Mouse (Mus musculus): ENCODE data around the gene H2-D1. TPM values are rescaled to one million over a fixed set of nuclear protein-coding genes. Genes with fewer than 3 reads are reported as not detected.
"Not testable (repeated sequence)": the region's sequence is repeated elsewhere in the genome, so short reads cannot be mapped to it uniquely, and the experiment has no call there.

Gene H2-D1
- polyA plus RNA-seq, 1 experiment from 2014 or later = 87.2 TPM

- no peaks in the 10 kb centered on the region for H3K9me3 ChIP-seq (ENCODE audit: low read length)
- H3K9ac ChIP-seq (replicated peaks; ENCODE audit: low read length) = no peak overlapping the region
- H3K4me3 ChIP-seq (ENCODE audit: low read length) = no peak overlapping the region
- H3K27me3 ChIP-seq (ENCODE audit: insufficient read depth, low read length) = no peaks in the 10 kb centered on the region
- H3K36me3 ChIP-seq (ENCODE audit: insufficient read depth, low read length) = peaks cover 16% of the 10 kb centered on the region
- ATAC-seq (ENCODE audit: low FRiP score, low TSS enrichment) = no peak
- no peak overlapping the region for H3K27ac ChIP-seq (ENCODE audit: low read length)
- H3K4me1 ChIP-seq (ENCODE audit: insufficient read depth, low read length) = peaks cover 37% of the 10 kb centered on the region
- H3K4me2 ChIP-seq (replicated peaks; ENCODE audit: low read depth, low read length) = no peak overlapping the region
- 90% methylated on average over 10 of the region's 10 CpGs for WGBS
These were observed 31.5 kb upstream of the H2-D1 start for GRCm38 (mm10) chr17:35231022-35231421.

GRCm38 (mm10) chr17:35232043-35232442 is 30.5 kb upstream of the H2-D1 start:
- H3K9me3 ChIP-seq (ENCODE audit: low read length) = no peaks in the 10 kb centered on the region
- no peak overlapping the region for H3K4me3 ChIP-seq (ENCODE audit: low read length)
- no peak overlapping the region for H3K9ac ChIP-seq (replicated peaks; ENCODE audit: low read length)
- H3K4me2 ChIP-seq (replicated peaks; ENCODE audit: low read depth, low read length) = peak overlapping the region; percentile 23; the same call in 1 of the 2 replicates
- peaks cover 16% of the 10 kb centered on the region for H3K36me3 ChIP-seq (ENCODE audit: insufficient read depth, low read length)
- WGBS = 9% methylated on average over 12 of the region's 12 CpGs
- no peak for ATAC-seq (ENCODE audit: low FRiP score, low TSS enrichment)
- peaks cover 40% of the 10 kb centered on the region for H3K4me1 ChIP-seq (ENCODE audit: insufficient read depth, low read length)
- no peaks in the 10 kb centered on the region for H3K27me3 ChIP-seq (ENCODE audit: insufficient read depth, low read length)
- peak overlapping the region; percentile 70; the same call in 1 of the 2 replicates for H3K27ac ChIP-seq (ENCODE audit: low read length)

GRCm38 (mm10) chr17:35232659-35233058 is 29.9 kb upstream of the H2-D1 start:
- Histone ChIP-seq H3K4me1 (ENCODE audit: insufficient read depth, low read length) (peaks cover 40% of the 10 kb centered on the region), H3K4me2 (replicated peaks; ENCODE audit: low read depth, low read length) (peak overlapping the region; percentile 23; the same call in 1 of the 2 replicates), H3K9ac (replicated peaks; ENCODE audit: low read length) (peak overlapping the region; percentile 8; the same call in 1 of the 2 replicates), H3K9me3 (ENCODE audit: low read length) (no peaks in the 10 kb centered on the region), H3K36me3 (ENCODE audit: insufficient read depth, low read length) (peaks cover 16% of the 10 kb centered on the region), H3K4me3 (ENCODE audit: low read length) (no peak overlapping the region), H3K27ac (ENCODE audit: low read length) (peak overlapping the region; percentile 70), H3K27me3 (ENCODE audit: insufficient read depth, low read length) (no peaks in the 10 kb centered on the region)
- WGBS = 57% methylated on average over 5 of the region's 5 CpGs
- ATAC-seq (ENCODE audit: low FRiP score, low TSS enrichment) = no peak

- Histone ChIP-seq H3K9me3 (ENCODE audit: low read length) (no peaks in the 10 kb centered on the region), H3K9ac (replicated peaks; ENCODE audit: low read length) (peak within 1 kb of the TSS; percentile 84), H3K4me1 (ENCODE audit: insufficient read depth, low read length) (peaks cover 40% of the 10 kb centered on the region), H3K27me3 (ENCODE audit: insufficient read depth, low read length) (no peaks in the 10 kb centered on the region), H3K4me2 (replicated peaks; ENCODE audit: low read depth, low read length) (peak within 1 kb of the TSS; percentile 84), H3K27ac (ENCODE audit: low read length) (peak within 1 kb of the TSS; percentile 96), H3K4me3 (ENCODE audit: low read length) (peak within 1 kb of the TSS; percentile 60), H3K36me3 (ENCODE audit: insufficient read depth, low read length) (peaks cover 16% of the 10 kb centered on the region)
- ATAC-seq (ENCODE audit: low FRiP score, low TSS enrichment) = no peak
- WGBS = 54% methylated on average over 18 of the region's 18 CpGs
These were observed 29.2 kb upstream of the H2-D1 start, which contains the start of gene Atp6v1g2 for GRCm38 (mm10) chr17:35233114-35233980. Atp6v1g2 (plus strand) TSS chr17:35233660.

GRCm38 (mm10) chr17:35234090-35234489 is 28.4 kb upstream of the H2-D1 start:
- Histone ChIP-seq H3K36me3 (ENCODE audit: insufficient read depth, low read length) (peaks cover 15% of the 10 kb centered on the region), H3K9ac (replicated peaks; ENCODE audit: low read length) (peak overlapping the region; percentile 84; the same call in 1 of the 2 replicates), H3K4me3 (ENCODE audit: low read length) (peak overlapping the region; percentile 60), H3K27ac (ENCODE audit: low read length) (peak overlapping the region; percentile 70), H3K4me1 (ENCODE audit: insufficient read depth, low read length) (peaks cover 40% of the 10 kb centered on the region), H3K4me2 (replicated peaks; ENCODE audit: low read depth, low read length) (peak overlapping the region; percentile 84)
- H3K9me3 ChIP-seq (ENCODE audit: low read length); ATAC-seq (ENCODE audit: low FRiP score, low TSS enrichment); H3K27me3 ChIP-seq (ENCODE audit: insufficient read depth, low read length): not testable (repeated sequence)
- WGBS = 82% methylated on average over 7 of the region's 7 CpGs

- H3K27me3 ChIP-seq (ENCODE audit: insufficient read depth, low read length) = no peaks in the 10 kb centered on the region
- peaks cover 6% of the 10 kb centered on the region; the same call in 1 of the 2 replicates for H3K36me3 ChIP-seq (ENCODE audit: insufficient read depth, low read length)
- 3% methylated on average over 28 of the region's 31 CpGs for WGBS
- H3K4me2 ChIP-seq (replicated peaks; ENCODE audit: low read depth, low read length) = peak overlapping the region; percentile 84
- no peak; the same call in 1 of the 2 replicates for ATAC-seq (ENCODE audit: low FRiP score, low TSS enrichment)
- peak overlapping the region; percentile 84 for H3K9ac ChIP-seq (replicated peaks; ENCODE audit: low read length)
- H3K4me1 ChIP-seq (ENCODE audit: insufficient read depth, low read length) = peaks cover 39% of the 10 kb centered on the region
- H3K4me3 ChIP-seq (ENCODE audit: low read length) = peak overlapping the region; percentile 60
- H3K27ac ChIP-seq (ENCODE audit: low read length) = peak overlapping the region; percentile 96
- H3K9me3 ChIP-seq (ENCODE audit: low read length) = no peaks in the 10 kb centered on the region
These were observed 27.6 kb upstream of the H2-D1 start for GRCm38 (mm10) chr17:35234903-35235302.

- no peaks in the 10 kb centered on the region for H3K9me3 ChIP-seq (ENCODE audit: low read length)
- ATAC-seq (ENCODE audit: low FRiP score, low TSS enrichment) = peak; percentile 92
- H3K36me3 ChIP-seq (ENCODE audit: insufficient read depth, low read length) = peaks cover 4% of the 10 kb centered on the region; the same call in 1 of the 2 replicates
- H3K4me3 ChIP-seq (ENCODE audit: low read length) = peak within 1 kb of the TSS; percentile 60
- under 1% methylated on average over 34 of the region's 35 CpGs for WGBS
- peaks cover 41% of the 10 kb centered on the region for H3K4me1 ChIP-seq (ENCODE audit: insufficient read depth, low read length)
- H3K4me2 ChIP-seq (replicated peaks; ENCODE audit: low read depth, low read length) = peak within 1 kb of the TSS; percentile 84
- H3K9ac ChIP-seq (replicated peaks; ENCODE audit: low read length) = peak within 1 kb of the TSS; percentile 84
- H3K27me3 ChIP-seq (ENCODE audit: insufficient read depth, low read length) = no peaks in the 10 kb centered on the region
- H3K27ac ChIP-seq (ENCODE audit: low read length) = peak within 1 kb of the TSS; percentile 96
These were observed 26.7 kb upstream of the H2-D1 start, which contains the start of gene Nfkbil1 for GRCm38 (mm10) chr17:35235614-35236389. Nfkbil1 (minus strand) TSS chr17:35235792.

GRCm38 (mm10) chr17:35236390-35236746 is 26.2 kb upstream of the H2-D1 start:
- Histone ChIP-seq H3K9ac (replicated peaks; ENCODE audit: low read length) (peak overlapping the region; percentile 84), H3K4me3 (ENCODE audit: low read length) (peak overlapping the region; percentile 60), H3K36me3 (ENCODE audit: insufficient read depth, low read length) (peaks cover under 1% of the 10 kb centered on the region; the same call in 1 of the 2 replicates), H3K27ac (ENCODE audit: low read length) (peak overlapping the region; percentile 96), H3K4me2 (replicated peaks; ENCODE audit: low read depth, low read length) (peak overlapping the region; percentile 84), H3K4me1 (ENCODE audit: insufficient read depth, low read length) (peaks cover 43% of the 10 kb centered on the region), H3K27me3 (ENCODE audit: insufficient read depth, low read length) (no peaks in the 10 kb centered on the region), H3K9me3 (ENCODE audit: low read length) (no peaks in the 10 kb centered on the region)
- peak; percentile 60 for ATAC-seq (ENCODE audit: low FRiP score, low TSS enrichment)
- under 1% methylated on average over 18 of the region's 18 CpGs for WGBS

GRCm38 (mm10) chr17:35236996-35237395 is 25.5 kb upstream of the H2-D1 start:
- H3K4me2 ChIP-seq (replicated peaks; ENCODE audit: low read depth, low read length) = no peak overlapping the region
- no peaks in the 10 kb centered on the region for H3K9me3 ChIP-seq (ENCODE audit: low read length)
- H3K4me3 ChIP-seq (ENCODE audit: low read length) = no peak overlapping the region
- peaks cover 39% of the 10 kb centered on the region for H3K4me1 ChIP-seq (ENCODE audit: insufficient read depth, low read length)
- no peaks in the 10 kb centered on the region for H3K27me3 ChIP-seq (ENCODE audit: insufficient read depth, low read length)
- no peaks in the 10 kb centered on the region for H3K36me3 ChIP-seq (ENCODE audit: insufficient read depth, low read length)
- H3K27ac ChIP-seq (ENCODE audit: low read length) = no peak overlapping the region
- H3K9ac ChIP-seq (replicated peaks; ENCODE audit: low read length) = no peak overlapping the region
- no peak for ATAC-seq (ENCODE audit: low FRiP score, low TSS enrichment)
- WGBS = 84% methylated on average over 9 of the region's 9 CpGs

Data from kidney, embryonic 16.5 days (tissue).